Mouse (Mus musculus) stomach, embryonic 16.5 days (tissue): ENCODE data around the gene Slc22a4. TPM values are rescaled to one million over a fixed set of nuclear protein-coding genes. Genes with fewer than 3 reads are reported as not detected.

Experiments used
- ATAC-seq: fragments of 200-750 bp; cut with Nextera tagmentation; 2 replicates; pipeline ENCODE4 v1.8.0; 2017; ENCODE audit warnings: moderate number of reproducible peaks, moderate TSS enrichment; ENCODE audit not compliant: insufficient read depth, low FRiP score
- H3K27ac ChIP-seq: fragments of 300-500 bp; sonication (generic); 2 replicates; pipeline ENCODE4 v1.5.1; 2014; ENCODE audit warnings: low read length
- H3K27me3 ChIP-seq: fragments of 300-500 bp; sonication (generic); 2 replicates; pipeline ENCODE4 v1.6.1; 2014; ENCODE audit warnings: low read length, control low read depth, mixed read lengths; ENCODE audit not compliant: control insufficient read depth, insufficient read depth
- H3K36me3 ChIP-seq: fragments of 300-500 bp; sonication (generic); 2 replicates; pipeline ENCODE4 v1.6.1; 2014; ENCODE audit warnings: low read length; ENCODE audit not compliant: control insufficient read depth, insufficient read depth
- H3K4me1 ChIP-seq: fragments of 300-500 bp; sonication (generic); 2 replicates; pipeline ENCODE4 v1.6.1; 2014; ENCODE audit warnings: low read length, control low read depth, mixed read lengths; ENCODE audit not compliant: control insufficient read depth, insufficient read depth
- H3K4me2 ChIP-seq: fragments of 300-500 bp; sonication (generic); 2 replicates; pipeline ENCODE4 v1.6.1; 2014; ENCODE audit warnings: low read depth, low read length, mixed read lengths
- H3K4me3 ChIP-seq: fragments of 300-500 bp; sonication (generic); replicated peaks from 2 replicates; pipeline ENCODE4 v1.5.1; 2014; ENCODE audit warnings: mild to moderate bottlenecking, low read length
- H3K9ac ChIP-seq: fragments of 300-500 bp; sonication (generic); 2 replicates; pipeline ENCODE4 v1.6.1; 2014; ENCODE audit warnings: low read length
- H3K9me3 ChIP-seq: fragments of 300-500 bp; sonication (generic); replicated peaks from 2 replicates; pipeline ENCODE4 v1.6.1; 2016; ENCODE audit warnings: low read length, control low read depth; ENCODE audit not compliant: control insufficient read depth
- WGBS: fragments of 180-500 bp; shearing (Covaris S2); extraction: QIAGEN DNeasy Blood & Tissue Kit; methylation state at CpG from one replicate; pipeline ENCODE4 v1.1.7; 2014; 5-methylcytosine and 5-hydroxymethylcytosine counted together
- polyA plus RNA-seq: library from polyadenylated mRNA; unstranded; fragments of >200 nt; fragmentation: Nextera tagmentation; extraction: Ambion mirVana; gene quantifications from 2 replicates; pipeline ENCODE4 v1.2.1, GENCODE M21; 2015

The Slc22a4 gene
- polyA plus RNA-seq, result 2.7 and 2.9 TPM in 2 replicates

DNA sequence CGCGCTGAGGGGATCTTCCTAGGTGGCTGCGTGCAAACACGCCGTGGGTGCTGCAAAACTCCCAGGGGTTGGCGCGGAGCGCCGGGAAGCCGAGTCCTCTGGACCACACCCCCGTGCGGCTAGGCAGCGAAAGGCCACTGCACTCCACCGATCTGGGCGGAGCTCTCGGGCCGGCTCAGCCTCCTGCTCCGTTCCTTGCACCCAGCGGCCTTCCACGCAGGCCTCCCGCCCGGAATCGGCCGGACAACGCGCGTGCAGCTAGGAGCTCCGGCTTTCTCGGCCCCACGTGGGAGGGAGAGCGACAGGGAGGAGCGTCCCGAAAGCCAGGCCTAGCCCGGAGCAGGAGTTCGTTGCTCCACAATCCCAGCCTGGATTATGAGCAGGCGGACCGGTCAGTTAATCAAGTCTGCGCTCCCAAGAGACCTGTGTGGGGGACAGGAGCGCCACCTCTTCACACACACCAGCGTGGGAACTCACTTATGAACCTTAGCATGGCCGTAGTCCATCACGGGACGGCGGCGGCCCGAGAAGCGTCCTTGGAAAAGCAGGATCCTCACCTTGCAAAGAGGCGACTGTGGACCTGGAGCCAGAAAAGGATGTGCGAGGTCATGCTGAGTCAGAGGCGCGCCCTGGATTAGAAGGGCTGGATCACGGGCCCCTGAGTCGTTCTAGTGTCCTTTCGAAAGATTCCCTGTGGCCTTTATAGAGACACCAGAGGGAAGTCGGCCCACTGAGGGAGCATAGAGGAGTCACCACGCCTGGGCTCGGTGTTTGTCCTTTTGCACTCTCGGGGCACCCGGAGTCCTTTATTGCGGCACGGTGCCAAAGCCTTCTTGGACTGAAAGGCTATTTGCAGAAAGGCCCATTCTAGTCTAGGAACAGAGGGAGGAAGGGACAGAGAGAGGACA lies at the start of gene Slc22a4:
TSS of gene Slc22a4 (minus strand) at position 47 of the 908 bp plus-strand sequence.
- Histone ChIP-seq H3K27me3 (peaks cover 3% of the 10 kb centered on the region; the same call in 1 of the 2 replicates), H3K36me3 (no peaks in the 10 kb centered on the region), H3K9ac (peak within 1 kb of the TSS; percentile 82), H3K9me3 (no peaks in the 10 kb centered on the region), H3K4me1 (peaks cover 16% of the 10 kb centered on the region; the same call in 1 of the 2 replicates), H3K4me2 (peak within 1 kb of the TSS; percentile 98), H3K27ac (no peak within 1 kb of the TSS), H3K4me3 (peak within 1 kb of the TSS; percentile 58)
- WGBS, result 5% methylated on average over 61 of the region's 61 CpGs
- peak; percentile 90 for ATAC-seq

GRCm38 (mm10) chr11:54076101-54076500 lies 48.2 kb upstream of the Slc22a4 start:
- 93% methylated on average over 1 of the region's 1 CpGs for WGBS
- Histone ChIP-seq H3K36me3 (no peaks in the 10 kb centered on the region), H3K4me1 (peaks cover 21% of the 10 kb centered on the region), H3K27me3 (no peaks in the 10 kb centered on the region), H3K27ac (no peak overlapping the region), H3K9me3 (no peaks in the 10 kb centered on the region), H3K9ac (no peak overlapping the region), H3K4me2 (no peak overlapping the region), H3K4me3 (no peak overlapping the region)
- no peak for ATAC-seq

GRCm38 (mm10) chr11:54075353-54075752 lies 47.5 kb upstream of the Slc22a4 start:
- Histone ChIP-seq H3K36me3 (no peaks in the 10 kb centered on the region), H3K4me2 (no peak overlapping the region), H3K27ac (no peak overlapping the region), H3K4me3 (no peak overlapping the region), H3K9ac (no peak overlapping the region), H3K4me1 (peaks cover 21% of the 10 kb centered on the region), H3K27me3 (no peaks in the 10 kb centered on the region), H3K9me3 (no peaks in the 10 kb centered on the region)
- WGBS, result 79% methylated on average over 6 of the region's 6 CpGs
- ATAC-seq, result no peak

- Histone ChIP-seq H3K4me3 (no peak overlapping the region), H3K4me2 (no peak overlapping the region), H3K27ac (no peak overlapping the region), H3K27me3 (no peaks in the 10 kb centered on the region), H3K36me3 (no peaks in the 10 kb centered on the region), H3K9me3 (no peaks in the 10 kb centered on the region), H3K4me1 (peaks cover 25% of the 10 kb centered on the region), H3K9ac (no peak overlapping the region)
- ATAC-seq, result peak; percentile 27; the same call in 1 of the 2 replicates
- 46% methylated on average over 4 of the region's 4 CpGs for WGBS
These were observed 45.4 kb upstream of the Slc22a4 start for GRCm38 (mm10) chr11:54073291-54073690.

DNA sequence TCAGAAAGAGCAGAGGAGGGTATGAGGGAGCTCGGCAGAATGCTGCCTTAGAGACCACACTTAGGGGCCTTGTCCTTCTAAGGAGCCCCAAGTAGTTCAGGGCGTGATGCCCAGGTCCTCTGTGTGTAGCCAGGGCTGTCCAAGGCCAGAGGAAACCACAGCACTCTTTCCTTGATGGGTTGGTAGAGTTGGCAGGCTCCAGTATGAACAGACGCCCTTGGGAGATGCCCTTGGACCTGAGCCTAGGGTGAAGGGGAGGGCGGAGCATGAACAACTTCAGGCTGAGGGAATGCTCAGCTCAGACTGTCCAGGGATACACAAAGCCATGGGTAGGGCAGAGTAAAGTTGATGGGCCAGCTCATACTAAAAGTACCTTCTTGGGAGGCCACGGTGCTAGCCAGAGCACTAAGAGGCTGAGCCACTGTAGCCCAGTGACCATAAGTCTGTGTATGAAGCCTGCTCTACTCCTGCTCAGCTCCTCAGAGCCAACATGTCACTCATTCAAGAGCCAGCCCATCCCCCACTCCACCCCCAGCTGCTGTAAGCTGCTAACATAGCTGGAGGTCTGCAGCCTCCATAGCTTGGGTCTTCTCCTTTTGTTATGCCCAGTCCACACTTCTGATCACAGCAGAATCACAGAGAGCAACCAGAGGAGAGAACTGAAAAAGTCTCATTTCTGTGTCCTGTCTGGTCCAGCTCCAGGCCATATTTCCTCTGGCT lies 44.0 kb upstream of the Slc22a4 start:
- WGBS, result 79% methylated on average over 5 of the region's 5 CpGs
- Histone ChIP-seq H3K4me2 (no peak overlapping the region), H3K9me3 (no peaks in the 10 kb centered on the region), H3K36me3 (no peaks in the 10 kb centered on the region), H3K27me3 (no peaks in the 10 kb centered on the region), H3K4me3 (no peak overlapping the region), H3K4me1 (peaks cover 34% of the 10 kb centered on the region), H3K9ac (no peak overlapping the region), H3K27ac (no peak overlapping the region; the same call in 1 of the 2 replicates)
- no peak for ATAC-seq

- 2% methylated on average over 51 of the region's 61 CpGs for WGBS
- H3K9me3 ChIP-seq, result no peaks in the 10 kb centered on the region
- H3K9ac ChIP-seq, result peak within 1 kb of the TSS; percentile 82
- H3K27ac ChIP-seq, result peak within 1 kb of the TSS; percentile 80
- H3K4me3 ChIP-seq, result peak within 1 kb of the TSS; percentile 64
- peak; percentile 61 for ATAC-seq
- peaks cover 50% of the 10 kb centered on the region for H3K4me1 ChIP-seq
- H3K4me2 ChIP-seq, result peak within 1 kb of the TSS; percentile 72
- no peaks in the 10 kb centered on the region for H3K36me3 ChIP-seq
- H3K27me3 ChIP-seq, result no peaks in the 10 kb centered on the region
These were observed 40.9 kb upstream of the Slc22a4 start, which contains the start of gene Pdlim4 for GRCm38 (mm10) chr11:54068520-54069371. Pdlim4 (minus strand) TSS chr11:54069014.

- Histone ChIP-seq H3K36me3 (no peaks in the 10 kb centered on the region), H3K9me3 (no peaks in the 10 kb centered on the region), H3K4me2 (peak overlapping the region; percentile 72), H3K9ac (peak overlapping the region; percentile 82), H3K4me1 (peaks cover 50% of the 10 kb centered on the region), H3K4me3 (peak overlapping the region; percentile 64), H3K27ac (peak overlapping the region; percentile 80), H3K27me3 (no peaks in the 10 kb centered on the region)
- no peak for ATAC-seq
- 26% methylated on average over 4 of the region's 4 CpGs for WGBS
These were observed 40.2 kb upstream of the Slc22a4 start for GRCm38 (mm10) chr11:54067996-54068519.

DNA sequence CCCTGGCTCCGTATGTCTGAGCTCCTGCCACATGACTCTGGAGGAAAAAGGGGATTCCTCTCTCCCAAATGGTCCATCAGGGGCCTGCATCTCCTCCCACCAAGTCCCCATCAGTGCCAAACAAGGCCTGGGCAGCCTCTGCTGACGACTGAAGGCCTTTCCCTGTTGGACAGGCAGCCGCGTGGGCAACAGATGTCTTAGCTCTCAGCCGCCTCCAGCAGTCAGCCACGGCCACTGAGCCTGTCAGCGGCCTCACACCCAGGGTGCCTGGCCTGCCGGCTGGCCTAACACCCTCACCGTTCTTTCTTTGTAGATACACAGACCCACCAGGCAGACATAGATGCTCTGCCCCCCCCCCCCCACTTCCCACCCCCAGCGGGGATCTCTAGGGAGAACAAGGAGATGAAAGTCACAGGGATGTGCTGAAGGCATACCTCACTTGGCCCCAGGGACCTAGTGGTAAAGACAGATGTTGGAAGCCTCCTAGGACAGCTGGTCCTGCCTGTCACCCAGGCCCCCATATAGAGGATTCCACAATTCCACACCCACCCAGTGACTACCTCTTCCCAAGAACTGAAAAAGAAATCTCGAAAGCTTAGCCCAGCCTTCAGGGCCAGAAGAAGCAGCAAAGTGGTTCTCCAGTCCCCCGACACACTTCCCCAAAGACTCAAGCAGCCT lies 39.6 kb upstream of the Slc22a4 start:
- peak overlapping the region; percentile 64 for H3K4me3 ChIP-seq
- H3K27ac ChIP-seq, result peak overlapping the region; percentile 80
- peak overlapping the region; percentile 72 for H3K4me2 ChIP-seq
- WGBS, result 27% methylated on average over 12 of the region's 12 CpGs
- H3K27me3 ChIP-seq, result no peaks in the 10 kb centered on the region
- no peaks in the 10 kb centered on the region for H3K9me3 ChIP-seq
- H3K4me1 ChIP-seq, result peaks cover 50% of the 10 kb centered on the region
- H3K36me3 ChIP-seq, result no peaks in the 10 kb centered on the region
- peak overlapping the region; percentile 82 for H3K9ac ChIP-seq
- peak; percentile 33; the same call in 1 of the 2 replicates for ATAC-seq
